17 mouse cellular contexts compared by ENCODE assay signal in genomic region chr5:47975795-47976194, GRCm38 (mm10). TPM values are rescaled to one million over a fixed set of nuclear protein-coding genes. Genes with fewer than 3 reads are reported as not detected.
A peak's percentile ranks its signal among the peaks of the same experiment; 100 is the strongest.
DNase-seq lines count a peak whose midpoint lies in the region; ATAC-seq lines count a peak whose summit lies in the region.
"Had no signal": no experiment of that assay in that cellular context is flagged by ENCODE, and none has a peak within 500 bp of the region (broad histone marks: within the 10 kb centered on the region; RNA-seq: fewer than 3 reads in every experiment).

No protein-coding gene starts in this region.

- H3K9ac ChIP-seq in hindbrain, embryonic 13.5 days: no peak overlapping the region
- H3K9ac ChIP-seq in hindbrain, embryonic 16.5 days (ENCODE audit: low read depth, low read length): no peak overlapping the region

- DNase-seq in hindbrain, embryonic 10.5 days (ENCODE audit: low spot score): no peak
- peak; percentile 7 for DNase-seq in right cerebral cortex, postnatal 4 days
- no peak for DNase-seq in right cerebral cortex, adult 18-20 months
- no peak for DNase-seq in cerebellum, postnatal 4 days (ENCODE audit: low spot score in 2 of 2)
- no peak for DNase-seq in lung, postnatal 4 days
- DNase-seq: adrenal gland, postnatal 25 days; cerebellum, adult 9-10 months; gastrocnemius, postnatal 10 days; heart, postnatal 10 days; thymus, postnatal 4 days had no signal

- H3K36me3 ChIP-seq in hindbrain, embryonic 13.5 days: no peaks in the 10 kb centered on the region
- no peaks in the 10 kb centered on the region for H3K36me3 ChIP-seq in hindbrain, embryonic 10.5 days
- no peaks in the 10 kb centered on the region for H3K36me3 ChIP-seq in hindbrain, embryonic 16.5 days (ENCODE audit: control insufficient read depth, insufficient read depth, low read length)
- H3K36me3 ChIP-seq: limb, embryonic 10.5 days had no signal

- 58% methylated on average over 2 of the region's 2 CpGs for WGBS in hindbrain, embryonic 13.5 days
- 82% methylated on average over 2 of the region's 2 CpGs for WGBS in hindbrain, embryonic 10.5 days
- WGBS in hindbrain, embryonic 16.5 days: 62% methylated on average over 2 of the region's 2 CpGs

- peak; percentile 39; the same call in 1 of the 2 replicates for ATAC-seq in hindbrain, embryonic 13.5 days (ENCODE audit: low FRiP score)
- ATAC-seq in hindbrain, embryonic 16.5 days: peak; percentile 81
- ATAC-seq: intestine, embryonic 16.5 days had no signal

- H3K9me3 ChIP-seq in hindbrain, embryonic 13.5 days: no peaks in the 10 kb centered on the region
- H3K9me3 ChIP-seq in hindbrain, embryonic 10.5 days: no peaks in the 10 kb centered on the region
- H3K9me3 ChIP-seq in hindbrain, embryonic 16.5 days (ENCODE audit: control insufficient read depth, low read length): no peaks in the 10 kb centered on the region
- H3K9me3 ChIP-seq: limb, embryonic 10.5 days; megakaryocyte, embryonic 14.5 days had no signal

- no peak overlapping the region for H3K4me2 ChIP-seq in hindbrain, embryonic 13.5 days
- H3K4me2 ChIP-seq in hindbrain, embryonic 16.5 days (ENCODE audit: low read length): no peak overlapping the region
- H3K4me2 ChIP-seq: liver, embryonic 11.5 days had no signal

- no peaks in the 10 kb centered on the region for H3K27me3 ChIP-seq in hindbrain, embryonic 13.5 days
- no peaks in the 10 kb centered on the region for H3K27me3 ChIP-seq in hindbrain, embryonic 10.5 days (ENCODE audit: insufficient read depth, poor library complexity, severe bottlenecking)
- H3K27me3 ChIP-seq in hindbrain, embryonic 16.5 days (replicated peaks; ENCODE audit: control insufficient read depth, insufficient read depth, low read length): no peaks in the 10 kb centered on the region
- H3K27me3 ChIP-seq: megakaryocyte, embryonic 14.5 days had no signal

- no peak overlapping the region for H3K27ac ChIP-seq in hindbrain, embryonic 13.5 days
- no peak overlapping the region for H3K27ac ChIP-seq in hindbrain, embryonic 10.5 days
- no peak overlapping the region for H3K27ac ChIP-seq in hindbrain, embryonic 16.5 days (ENCODE audit: low read depth, low read length)
- H3K27ac ChIP-seq: limb, embryonic 10.5 days had no signal

- no peak overlapping the region for H3K4me3 ChIP-seq in hindbrain, embryonic 13.5 days
- H3K4me3 ChIP-seq in hindbrain, embryonic 10.5 days: no peak overlapping the region
- H3K4me3 ChIP-seq in hindbrain, embryonic 16.5 days (ENCODE audit: low read length): no peak overlapping the region
- H3K4me3 ChIP-seq: limb, embryonic 10.5 days; megakaryocyte, embryonic 14.5 days; myocyte had no signal

- H3K4me1 ChIP-seq in hindbrain, embryonic 13.5 days (replicated peaks): no peaks in the 10 kb centered on the region
- H3K4me1 ChIP-seq in hindbrain, embryonic 10.5 days (replicated peaks): no peaks in the 10 kb centered on the region
- H3K4me1 ChIP-seq in hindbrain, embryonic 16.5 days (ENCODE audit: control insufficient read depth, insufficient read depth, low read depth, low read length): no peaks in the 10 kb centered on the region
- H3K4me1 ChIP-seq: limb, embryonic 10.5 days had no signal

RNA-seq across cellular contexts. Expression of gene Slit2, which starts 7.1 kb away (rescaled TPM):
- polyA plus RNA-seq in hindbrain, embryonic 13.5 days (2015; fragmentation: Nextera tagmentation; extraction: Ambion mirVana): 39.8 and 41.8 TPM in 2 replicates
- 43.1 and 55.8 TPM in 2 replicates for polyA plus RNA-seq in hindbrain, embryonic 10.5 days (2016; fragmentation: Nextera tagmentation; extraction: Ambion mirVana)
- polyA plus RNA-seq in hindbrain, embryonic 16.5 days (2015; fragmentation: Nextera tagmentation; extraction: Ambion mirVana): 17.8 and 21.9 TPM in 2 replicates
